Mouse (Mus musculus) C2C12 (cell line): Measurements from ENCODE around the gene Mrpl54. TPM values are rescaled to one million over a fixed set of nuclear protein-coding genes. Genes with fewer than 3 reads are reported as not detected.
A peak's percentile ranks its signal among the peaks of the same experiment; 100 is the strongest.

ENCODE experiments used
- H3K27me3 ChIP-seq: one replicate; pipeline ENCODE4 v1.6.1; 2011; ENCODE audit not compliant: control insufficient read depth, insufficient read depth, insufficient read length
- H3K36me3 ChIP-seq: one replicate; pipeline ENCODE4 v1.6.1; 2011; ENCODE audit not compliant: control insufficient read depth, insufficient read depth
- H3K4me3 ChIP-seq: one replicate; pipeline ENCODE4 v1.5.1; 2011; ENCODE audit warnings: mild to moderate bottlenecking, control low read depth; ENCODE audit not compliant: poor library complexity, insufficient read depth, severe bottlenecking
- H3K79me2 ChIP-seq: one replicate; pipeline ENCODE4 v1.6.1; 2011; ENCODE audit not compliant: control insufficient read depth, insufficient read depth
- H3K79me3 ChIP-seq: one replicate; pipeline ENCODE4 v1.6.1; 2011; ENCODE audit warnings: low read depth, control low read depth
- H3ac ChIP-seq: one replicate; pipeline ENCODE3; 2011; ENCODE audit warnings: low read depth; ENCODE audit not compliant: control insufficient read depth, insufficient read length
- CEBPB ChIP-seq: IDR thresholded peaks from one replicate; pipeline ENCODE4 v1.6.1; 2011; ENCODE audit warnings: low read depth, mild to moderate bottlenecking, control low read depth, moderate library complexity
- CTCF ChIP-seq: IDR thresholded peaks from one replicate; pipeline ENCODE4 v1.5.1; 2011; ENCODE audit not compliant: control insufficient read depth, insufficient read depth, insufficient read length
- FOSL1 ChIP-seq: IDR thresholded peaks from one replicate; pipeline ENCODE4 v1.8.0; 2011; ENCODE audit warnings: mild to moderate bottlenecking, low read length; ENCODE audit not compliant: poor library complexity, insufficient read depth, severe bottlenecking
- MAX ChIP-seq: IDR thresholded peaks from one replicate; pipeline ENCODE4 v1.6.1; 2011; ENCODE audit warnings: mild to moderate bottlenecking, control low read depth
- MYOD1 ChIP-seq: IDR thresholded peaks from one replicate; pipeline ENCODE4 v1.6.1; 2011; ENCODE audit warnings: low read depth; ENCODE audit not compliant: control insufficient read depth, insufficient read length
- MYOG ChIP-seq: IDR thresholded peaks from one replicate; pipeline ENCODE4 v1.6.1; 2011; ENCODE audit not compliant: control insufficient read depth, insufficient read length; ENCODE audit errors: extremely low read depth
- USF1 ChIP-seq: IDR thresholded peaks from one replicate; pipeline ENCODE4 v1.6.1; 2011; ENCODE audit warnings: low read depth, mild to moderate bottlenecking, control low read depth, moderate library complexity
- polyA plus RNA-seq: library from polyadenylated mRNA; unstranded; fragments of >200 nt; fragmentation: generic; extraction: Trizol; gene quantifications from one replicate; pipeline ENCODE4 v1.2.1, GENCODE M21; 2012; ENCODE audit warnings: missing spikeins

The Mrpl54 gene
- polyA plus RNA-seq, 1 experiment, result 174 TPM

GRCm38 (mm10) chr10:81306837-81307682 lies 40.3 kb upstream of the Mrpl54 start:
- peaks cover 3% of the 10 kb centered on the region for H3K79me3 ChIP-seq
- TF ChIP-seq FOSL1 (no peak), CEBPB (no peak), USF1 (no peak), MYOG (no peak), MYOD1 (no peak), MAX (no peak), CTCF (no peak)
- peaks cover 24% of the 10 kb centered on the region for H3K79me2 ChIP-seq
- no peak overlapping the region for H3K4me3 ChIP-seq
- peaks cover 30% of the 10 kb centered on the region for H3K36me3 ChIP-seq
- H3K27me3 ChIP-seq, result no peaks in the 10 kb centered on the region
- no peak overlapping the region for H3ac ChIP-seq

GRCm38 (mm10) chr10:81306173-81306668 lies 39.5 kb upstream of the Mrpl54 start:
- Histone ChIP-seq H3ac (no peak overlapping the region), H3K79me3 (peaks cover 3% of the 10 kb centered on the region), H3K4me3 (no peak overlapping the region), H3K79me2 (peaks cover 32% of the 10 kb centered on the region), H3K36me3 (peaks cover 30% of the 10 kb centered on the region), H3K27me3 (no peaks in the 10 kb centered on the region)
- TF ChIP-seq MAX (no peak), MYOD1 (no peak), CTCF (no peak), USF1 (no peak), FOSL1 (no peak), CEBPB (no peak), MYOG (no peak)

GRCm38 (mm10) chr10:81305663-81306062 lies 38.9 kb upstream of the Mrpl54 start:
- Histone ChIP-seq H3K4me3 (no peak overlapping the region), H3K79me3 (peaks cover 3% of the 10 kb centered on the region), H3K79me2 (peaks cover 38% of the 10 kb centered on the region), H3K36me3 (peaks cover 30% of the 10 kb centered on the region), H3ac (no peak overlapping the region), H3K27me3 (no peaks in the 10 kb centered on the region)
- TF ChIP-seq MAX (no peak), CEBPB (no peak), USF1 (no peak), FOSL1 (no peak), MYOG (no peak)

- Histone ChIP-seq H3K36me3 (peaks cover 26% of the 10 kb centered on the region), H3K4me3 (no peak overlapping the region), H3ac (no peak overlapping the region), H3K79me3 (peaks cover 6% of the 10 kb centered on the region), H3K79me2 (peaks cover 47% of the 10 kb centered on the region), H3K27me3 (no peaks in the 10 kb centered on the region)
- TF ChIP-seq MYOD1 (no peak), MYOG (no peak), FOSL1 (no peak), CTCF (peak; percentile 93), USF1 (no peak)
Measured at GRCm38 (mm10) chr10:81304597-81305238, 38.0 kb upstream of the Mrpl54 start.

- H3K27me3 ChIP-seq, result no peaks in the 10 kb centered on the region
- peaks cover 10% of the 10 kb centered on the region for H3K79me3 ChIP-seq
- H3K79me2 ChIP-seq, result peaks cover 57% of the 10 kb centered on the region
- no peak overlapping the region for H3K4me3 ChIP-seq
- H3K36me3 ChIP-seq, result peaks cover 21% of the 10 kb centered on the region
- TF ChIP-seq MYOD1 (no peak), CTCF (no peak), MYOG (no peak), USF1 (no peak), MAX (no peak), FOSL1 (no peak), CEBPB (no peak)
- H3ac ChIP-seq, result no peak overlapping the region
Measured at GRCm38 (mm10) chr10:81303761-81304160, 37.0 kb upstream of the Mrpl54 start.
